Mouse (Mus musculus) midbrain, embryonic 15.5 days (tissue): ENCODE measurements at regions not wholly inside any gene's neighbourhood (a gene's known extent, or its start where the extent isn't known, plus 50 kb on each side); places are given as distances from the start of the nearest gene placed in this dataset.
A peak's percentile ranks its signal among the peaks of the same experiment; 100 is the strongest.

Experiments used
- ATAC-seq: fragments of 200-750 bp; cut with Nextera tagmentation; replicated peaks from 2 replicates; pipeline ENCODE4 v1.8.0; 2017; ENCODE audit warnings: moderate TSS enrichment
- H3K27ac ChIP-seq: fragments of 300-500 bp; sonication (generic); 2 replicates; pipeline ENCODE4 v1.5.1; 2015; ENCODE audit warnings: mild to moderate bottlenecking, inconsistent platforms
- H3K27me3 ChIP-seq: fragments of 300-500 bp; sonication (generic); replicated peaks from 2 replicates; pipeline ENCODE4 v1.6.1; 2015; ENCODE audit warnings: inconsistent platforms
- H3K36me3 ChIP-seq: fragments of 300-500 bp; sonication (generic); replicated peaks from 2 replicates; pipeline ENCODE4 v1.6.1; 2015; ENCODE audit warnings: inconsistent platforms
- H3K4me1 ChIP-seq: fragments of 300-500 bp; sonication (generic); 2 replicates; pipeline ENCODE4 v1.6.1; 2015; ENCODE audit warnings: inconsistent platforms
- H3K4me2 ChIP-seq: fragments of 300-500 bp; sonication (generic); 2 replicates; pipeline ENCODE4 v1.6.1; 2015; ENCODE audit warnings: inconsistent platforms, mild to moderate bottlenecking, moderate library complexity
- H3K4me3 ChIP-seq: fragments of 300-500 bp; sonication (generic); 2 replicates; pipeline ENCODE4 v1.5.1; 2015; ENCODE audit warnings: mild to moderate bottlenecking, inconsistent platforms
- H3K9ac ChIP-seq: fragments of 300-500 bp; sonication (generic); 2 replicates; pipeline ENCODE4 v1.6.1; 2015; ENCODE audit warnings: mild to moderate bottlenecking, inconsistent platforms
- H3K9me3 ChIP-seq: fragments of 300-500 bp; sonication (generic); 2 replicates; pipeline ENCODE4 v1.6.1; 2016; ENCODE audit warnings: inconsistent platforms
- WGBS: fragments of 180-500 bp; shearing (Covaris S2); methylation state at CpG from one replicate; pipeline ENCODE4 v1.1.7; 2015; ENCODE audit warnings: mixed read lengths; 5-methylcytosine and 5-hydroxymethylcytosine counted together

- Histone ChIP-seq H3K27ac (no peak overlapping the region), H3K9ac (no peak overlapping the region), H3K4me2 (no peak overlapping the region), H3K27me3 (no peaks in the 10 kb centered on the region; the same call in 1 of the 2 replicates), H3K36me3 (no peaks in the 10 kb centered on the region), H3K4me1 (peaks cover 18% of the 10 kb centered on the region), H3K4me3 (no peak overlapping the region), H3K9me3 (no peaks in the 10 kb centered on the region)
- ATAC-seq: no peak
- WGBS: 80% methylated on average over 2 of the region's 2 CpGs
Measured at GRCm38 (mm10) chr4:95138676-95139075, 86.7 kb upstream of the Jun start.

GRCm38 (mm10) chr4:95141253-95141652 lies 89.2 kb upstream of the Jun start:
- no peaks in the 10 kb centered on the region for H3K36me3 ChIP-seq
- H3K4me1 ChIP-seq: peaks cover 11% of the 10 kb centered on the region
- H3K4me2 ChIP-seq: no peak overlapping the region
- H3K4me3 ChIP-seq: no peak overlapping the region
- whole genome bisulfite sequencing: 74% methylated on average over 2 of the region's 2 CpGs
- H3K9ac ChIP-seq: no peak overlapping the region
- no peaks in the 10 kb centered on the region; the same call in 1 of the 2 replicates for H3K27me3 ChIP-seq
- no peaks in the 10 kb centered on the region for H3K9me3 ChIP-seq
- ATAC-seq: no peak
- H3K27ac ChIP-seq: no peak overlapping the region

GRCm38 (mm10) chr4:95143130-95143529 lies 91.1 kb upstream of the Jun start:
- WGBS: 80% methylated on average over 4 of the region's 4 CpGs
- Histone ChIP-seq H3K4me1 (no peaks in the 10 kb centered on the region), H3K9ac (no peak overlapping the region), H3K4me2 (no peak overlapping the region), H3K9me3 (no peaks in the 10 kb centered on the region), H3K36me3 (no peaks in the 10 kb centered on the region), H3K27ac (no peak overlapping the region), H3K27me3 (no peaks in the 10 kb centered on the region; the same call in 1 of the 2 replicates), H3K4me3 (no peak overlapping the region)
- no peak for ATAC-seq

GRCm38 (mm10) chr4:95143668-95144067 lies 91.6 kb upstream of the Jun start:
- 87% methylated on average over 5 of the region's 5 CpGs for WGBS
- Histone ChIP-seq H3K4me1 (no peaks in the 10 kb centered on the region), H3K4me2 (no peak overlapping the region), H3K9me3 (no peaks in the 10 kb centered on the region), H3K27ac (no peak overlapping the region), H3K9ac (no peak overlapping the region), H3K36me3 (no peaks in the 10 kb centered on the region), H3K4me3 (no peak overlapping the region), H3K27me3 (no peaks in the 10 kb centered on the region; the same call in 1 of the 2 replicates)
- ATAC-seq: no peak

GRCm38 (mm10) chr4:95144440-95144839 lies 92.4 kb upstream of the Jun start:
- no peak for ATAC-seq
- Histone ChIP-seq H3K4me1 (no peaks in the 10 kb centered on the region), H3K4me3 (no peak overlapping the region)

GRCm38 (mm10) chr4:95146268-95146667 lies 94.2 kb upstream of the Jun start:
- Histone ChIP-seq H3K4me3 (no peak overlapping the region), H3K9ac (no peak overlapping the region), H3K36me3 (no peaks in the 10 kb centered on the region), H3K9me3 (no peaks in the 10 kb centered on the region), H3K27me3 (no peaks in the 10 kb centered on the region; the same call in 1 of the 2 replicates), H3K4me1 (no peaks in the 10 kb centered on the region), H3K27ac (no peak overlapping the region), H3K4me2 (no peak overlapping the region)
- 94% methylated on average over 5 of the region's 5 CpGs for WGBS
- no peak for ATAC-seq

More at GRCm38 (mm10) chr4:95144440-95144839, 92.4 kb upstream of the Jun start:
- Histone ChIP-seq H3K9ac (no peak overlapping the region), H3K36me3 (no peaks in the 10 kb centered on the region), H3K9me3 (no peaks in the 10 kb centered on the region), H3K27ac (no peak overlapping the region), H3K4me2 (no peak overlapping the region), H3K27me3 (no peaks in the 10 kb centered on the region; the same call in 1 of the 2 replicates)

GRCm38 (mm10) chr4:95148665-95149064 lies 96.6 kb upstream of the Jun start:
- no peak overlapping the region for H3K9ac ChIP-seq
- no peaks in the 10 kb centered on the region for H3K9me3 ChIP-seq
- H3K27me3 ChIP-seq: no peaks in the 10 kb centered on the region
- ATAC-seq: no peak
- no peak overlapping the region for H3K27ac ChIP-seq
- H3K4me1 ChIP-seq: peaks cover 3% of the 10 kb centered on the region; the same call in 1 of the 2 replicates
- H3K4me3 ChIP-seq: no peak overlapping the region
- H3K36me3 ChIP-seq: no peaks in the 10 kb centered on the region
- 87% methylated on average over 1 of the region's 1 CpGs for WGBS
- no peak overlapping the region for H3K4me2 ChIP-seq

GRCm38 (mm10) chr4:95151678-95152077 lies 99.7 kb upstream of the Jun start:
- H3K4me3 ChIP-seq: no peak overlapping the region
- no peak for ATAC-seq
- H3K27me3 ChIP-seq: no peaks in the 10 kb centered on the region
- H3K9ac ChIP-seq: no peak overlapping the region
- no peaks in the 10 kb centered on the region for H3K9me3 ChIP-seq
- H3K36me3 ChIP-seq: no peaks in the 10 kb centered on the region
- WGBS: 90% methylated on average over 8 of the region's 8 CpGs
- no peak overlapping the region for H3K27ac ChIP-seq
- H3K4me2 ChIP-seq: no peak overlapping the region
- H3K4me1 ChIP-seq: peaks cover 12% of the 10 kb centered on the region

GRCm38 (mm10) chr4:95152431-95153115 lies 100.6 kb upstream of the Jun start:
- no peaks in the 10 kb centered on the region for H3K9me3 ChIP-seq
- H3K9ac ChIP-seq: no peak overlapping the region
- no peaks in the 10 kb centered on the region for H3K36me3 ChIP-seq
- H3K4me1 ChIP-seq: peaks cover 12% of the 10 kb centered on the region
- H3K27me3 ChIP-seq: no peaks in the 10 kb centered on the region
- no peak overlapping the region for H3K4me3 ChIP-seq
- WGBS: 84% methylated on average over 4 of the region's 4 CpGs
- H3K4me2 ChIP-seq: no peak overlapping the region
- no peak overlapping the region for H3K27ac ChIP-seq
- no peak for ATAC-seq

- Histone ChIP-seq H3K4me3 (no peak overlapping the region), H3K9ac (no peak overlapping the region), H3K36me3 (no peaks in the 10 kb centered on the region), H3K9me3 (no peaks in the 10 kb centered on the region), H3K27ac (no peak overlapping the region), H3K4me2 (no peak overlapping the region), H3K4me1 (peaks cover 12% of the 10 kb centered on the region), H3K27me3 (no peaks in the 10 kb centered on the region)
- ATAC-seq: peak; percentile 72
- WGBS: 19% methylated on average over 6 of the region's 6 CpGs
Measured at GRCm38 (mm10) chr4:95153737-95154287, 101.8 kb upstream of the Jun start.

- Histone ChIP-seq H3K4me1 (peaks cover 12% of the 10 kb centered on the region), H3K9me3 (no peaks in the 10 kb centered on the region), H3K4me3 (no peak overlapping the region), H3K27me3 (no peaks in the 10 kb centered on the region), H3K36me3 (no peaks in the 10 kb centered on the region), H3K27ac (no peak overlapping the region), H3K4me2 (no peak overlapping the region), H3K9ac (no peak overlapping the region)
- ATAC-seq: no peak; the same call in 1 of the 2 replicates
- 35% methylated on average over 14 of the region's 14 CpGs for WGBS
Measured at GRCm38 (mm10) chr4:95154377-95154776, 102.4 kb upstream of the Jun start.

- no peak overlapping the region for H3K27ac ChIP-seq
- H3K4me2 ChIP-seq: no peak overlapping the region
- ATAC-seq: no peak
- no peaks in the 10 kb centered on the region for H3K9me3 ChIP-seq
- no peak overlapping the region for H3K4me3 ChIP-seq
- WGBS: 74% methylated on average over 2 of the region's 2 CpGs
- no peaks in the 10 kb centered on the region for H3K27me3 ChIP-seq
- H3K4me1 ChIP-seq: peaks cover 12% of the 10 kb centered on the region
- no peaks in the 10 kb centered on the region for H3K36me3 ChIP-seq
- no peak overlapping the region for H3K9ac ChIP-seq
Measured at GRCm38 (mm10) chr4:95155178-95155577, 103.2 kb upstream of the Jun start.

- no peaks in the 10 kb centered on the region for H3K27me3 ChIP-seq
- ATAC-seq: no peak
Measured at GRCm38 (mm10) chr4:95155796-95156195, 103.8 kb upstream of the Jun start.

More at GRCm38 (mm10) chr4:95155796-95156195, 103.8 kb upstream of the Jun start:
- Histone ChIP-seq H3K9ac (no peak overlapping the region), H3K4me2 (no peak overlapping the region), H3K36me3 (no peaks in the 10 kb centered on the region), H3K9me3 (no peaks in the 10 kb centered on the region), H3K4me1 (peaks cover 12% of the 10 kb centered on the region), H3K27ac (no peak overlapping the region), H3K4me3 (no peak overlapping the region)
- WGBS: 91% methylated on average over 5 of the region's 5 CpGs
